Mouse (Mus musculus) limb, embryonic 12.5 days (tissue): ENCODE data around the gene H2-T23. TPM values are rescaled to one million over a fixed set of nuclear protein-coding genes. Genes with fewer than 3 reads are reported as not detected.
"Not testable (repeated sequence)": the region's sequence is repeated elsewhere in the genome, so short reads cannot be mapped to it uniquely, and the experiment has no call there.

ENCODE experiments used
- ATAC-seq: fragments of 200-750 bp; cut with Nextera tagmentation; 2 replicates; pipeline ENCODE4 v1.8.0; 2017; ENCODE audit warnings: low read depth, moderate TSS enrichment; ENCODE audit not compliant: insufficient number of reproducible peaks, insufficient read depth, low FRiP score, low TSS enrichment
- H3K27ac ChIP-seq: fragments of 300-500 bp; sonication (generic); 2 replicates; pipeline ENCODE4 v1.5.1; 2016; ENCODE audit warnings: mild to moderate bottlenecking, moderate library complexity
- H3K27me3 ChIP-seq: fragments of 300-500 bp; sonication (generic); 2 replicates; pipeline ENCODE4 v1.6.1; 2016; ENCODE audit warnings: mild to moderate bottlenecking, moderate library complexity
- H3K36me3 ChIP-seq: fragments of 300-500 bp; sonication (generic); 2 replicates; pipeline ENCODE4 v1.6.1; 2016; ENCODE audit warnings: mild to moderate bottlenecking, moderate library complexity
- H3K4me1 ChIP-seq: fragments of 300-500 bp; sonication (generic); replicated peaks from 2 replicates; pipeline ENCODE4 v1.6.1; 2016
- H3K4me2 ChIP-seq: fragments of 300-500 bp; sonication (generic); 2 replicates; pipeline ENCODE4 v1.6.1; 2016; ENCODE audit warnings: mild to moderate bottlenecking, moderate library complexity
- H3K4me3 ChIP-seq: fragments of 300-500 bp; sonication (generic); replicated peaks from 2 replicates; pipeline ENCODE4 v1.5.1; 2016; ENCODE audit warnings: mild to moderate bottlenecking
- H3K9ac ChIP-seq: fragments of 300-500 bp; sonication (generic); replicated peaks from 2 replicates; pipeline ENCODE4 v1.6.1; 2016; ENCODE audit warnings: mild to moderate bottlenecking, moderate library complexity
- H3K9me3 ChIP-seq: fragments of 300-500 bp; sonication (generic); 2 replicates; pipeline ENCODE4 v1.6.1; 2016; ENCODE audit warnings: mild to moderate bottlenecking, moderate library complexity
- WGBS: fragments of 180-500 bp; shearing (Covaris S2); methylation state at CpG from one replicate; pipeline ENCODE4 v1.1.7; 2016; 5-methylcytosine and 5-hydroxymethylcytosine counted together
- polyA plus RNA-seq: library from polyadenylated mRNA; unstranded; fragments of >200 nt; fragmentation: Nextera tagmentation; extraction: Ambion mirVana; gene quantifications from 2 replicates; pipeline ENCODE4 v1.2.1, GENCODE M21; 2016

H2-T23 gene
- polyA plus RNA-seq, 1 experiment from 2014 or later, result 6.4 TPM

- not testable (repeated sequence) for H3K4me1 ChIP-seq, H3K4me2 ChIP-seq, H3K9me3 ChIP-seq, ATAC-seq, H3K36me3 ChIP-seq, H3K4me3 ChIP-seq, H3K9ac ChIP-seq, H3K27ac ChIP-seq
- WGBS, result 63% methylated on average over 3 of the region's 3 CpGs
- peaks cover 25% of the 10 kb centered on the region for H3K27me3 ChIP-seq
Observed at GRCm38 (mm10) chr17:36034524-36034923, 1.9 kb upstream of the H2-T23 start.

- not testable (repeated sequence) for ATAC-seq, H3K4me1 ChIP-seq, H3K27ac ChIP-seq, H3K36me3 ChIP-seq, H3K9me3 ChIP-seq
- Histone ChIP-seq H3K27me3 (peaks cover 25% of the 10 kb centered on the region), H3K4me3 (peak overlapping the region; percentile 50), H3K9ac (peak overlapping the region; percentile 65), H3K4me2 (peak overlapping the region; percentile 87)
- WGBS, result 2% methylated on average over 40 of the region's 40 CpGs
Observed at GRCm38 (mm10) chr17:36031583-36032331, 898 bp downstream of the H2-T23 start.

- 37% methylated on average over 8 of the region's 8 CpGs for WGBS
- H3K36me3 ChIP-seq, H3K4me1 ChIP-seq, H3K9ac ChIP-seq, H3K27ac ChIP-seq, H3K9me3 ChIP-seq, ATAC-seq: not testable (repeated sequence)
- Histone ChIP-seq H3K4me3 (peak overlapping the region; percentile 50), H3K4me2 (peak overlapping the region; percentile 87), H3K27me3 (peaks cover 25% of the 10 kb centered on the region)
Observed at GRCm38 (mm10) chr17:36030703-36031582, 1.7 kb downstream of the H2-T23 start.

GRCm38 (mm10) chr17:36030046-36030702 is 2.5 kb downstream of the H2-T23 start:
- not testable (repeated sequence) for H3K9ac ChIP-seq, H3K9me3 ChIP-seq, H3K4me3 ChIP-seq, H3K4me2 ChIP-seq, H3K36me3 ChIP-seq, ATAC-seq, H3K4me1 ChIP-seq, H3K27ac ChIP-seq
- peaks cover 25% of the 10 kb centered on the region for H3K27me3 ChIP-seq
- WGBS, result 72% methylated on average over 4 of the region's 4 CpGs

GRCm38 (mm10) chr17:36028879-36029619 is 3.6 kb downstream of the H2-T23 start:
- Histone ChIP-seq H3K9ac (no peak overlapping the region), H3K27me3 (peaks cover 25% of the 10 kb centered on the region), H3K4me3 (no peak overlapping the region), H3K9me3 (no peaks in the 10 kb centered on the region), H3K4me2 (no peak overlapping the region), H3K4me1 (peaks cover 3% of the 10 kb centered on the region; the same call in 1 of the 2 replicates), H3K36me3 (no peaks in the 10 kb centered on the region), H3K27ac (no peak overlapping the region)
- no peak for ATAC-seq
- 83% methylated on average over 7 of the region's 7 CpGs for WGBS

- no peak overlapping the region for H3K27ac ChIP-seq
- ATAC-seq, result no peak
- H3K4me2 ChIP-seq, result no peak overlapping the region
- H3K36me3 ChIP-seq, result no peaks in the 10 kb centered on the region
- H3K9ac ChIP-seq, result no peak overlapping the region
- H3K9me3 ChIP-seq, result no peaks in the 10 kb centered on the region
- 87% methylated on average over 4 of the region's 4 CpGs for WGBS
- peaks cover 23% of the 10 kb centered on the region for H3K27me3 ChIP-seq
- H3K4me3 ChIP-seq, result no peak overlapping the region
- peaks cover 3% of the 10 kb centered on the region; the same call in 1 of the 2 replicates for H3K4me1 ChIP-seq
Observed at GRCm38 (mm10) chr17:36027663-36028062, 5.0 kb downstream of the H2-T23 start.

- no peak for ATAC-seq
- Histone ChIP-seq H3K4me3 (no peak overlapping the region), H3K36me3 (no peaks in the 10 kb centered on the region), H3K27me3 (peaks cover 7% of the 10 kb centered on the region; the same call in 1 of the 2 replicates), H3K4me2 (no peak overlapping the region), H3K4me1 (no peaks in the 10 kb centered on the region), H3K9ac (no peak overlapping the region), H3K27ac (no peak overlapping the region), H3K9me3 (no peaks in the 10 kb centered on the region)
- WGBS, result 63% methylated on average over 4 of the region's 4 CpGs
Observed at GRCm38 (mm10) chr17:36025901-36026300, 6.8 kb downstream of the H2-T23 start.

- ATAC-seq, result no peak
- Histone ChIP-seq H3K36me3 (no peaks in the 10 kb centered on the region), H3K27me3 (no peaks in the 10 kb centered on the region), H3K4me1 (peaks cover 6% of the 10 kb centered on the region; the same call in 1 of the 2 replicates), H3K9me3 (no peaks in the 10 kb centered on the region), H3K27ac (no peak overlapping the region), H3K4me2 (no peak overlapping the region), H3K9ac (no peak overlapping the region), H3K4me3 (no peak overlapping the region)
- WGBS, result 79% methylated on average over 5 of the region's 5 CpGs
Observed at GRCm38 (mm10) chr17:36025197-36025596, 7.5 kb downstream of the H2-T23 start.

GRCm38 (mm10) chr17:36023710-36024654 is 8.7 kb downstream of the H2-T23 start:
- no peaks in the 10 kb centered on the region for H3K27me3 ChIP-seq
- no peak overlapping the region for H3K9ac ChIP-seq
- WGBS, result 67% methylated on average over 9 of the region's 9 CpGs
- no peak overlapping the region for H3K4me3 ChIP-seq
- no peaks in the 10 kb centered on the region for H3K36me3 ChIP-seq
- no peak overlapping the region for H3K4me2 ChIP-seq
- ATAC-seq, result no peak
- H3K4me1 ChIP-seq, result peaks cover 6% of the 10 kb centered on the region; the same call in 1 of the 2 replicates
- H3K27ac ChIP-seq, result no peak overlapping the region
- H3K9me3 ChIP-seq, result no peaks in the 10 kb centered on the region

- H3K4me3 ChIP-seq, result no peak overlapping the region
- no peak overlapping the region for H3K27ac ChIP-seq
- 84% methylated on average over 6 of the region's 6 CpGs for WGBS
- peaks cover 6% of the 10 kb centered on the region; the same call in 1 of the 2 replicates for H3K4me1 ChIP-seq
- no peaks in the 10 kb centered on the region for H3K27me3 ChIP-seq
- ATAC-seq, result no peak
- H3K4me2 ChIP-seq, result no peak overlapping the region
- H3K9ac ChIP-seq, result no peak overlapping the region
- H3K36me3 ChIP-seq, result no peaks in the 10 kb centered on the region
- no peaks in the 10 kb centered on the region for H3K9me3 ChIP-seq
Observed at GRCm38 (mm10) chr17:36022922-36023321, 9.7 kb downstream of the H2-T23 start.
